Mouse (Mus musculus): ENCODE data around the gene Lrrc8a. TPM values are rescaled to one million over a fixed set of nuclear protein-coding genes. Genes with fewer than 3 reads are reported as not detected.

Gene Lrrc8a
- polyA plus RNA-seq (2015; fragmentation: Nextera tagmentation; extraction: Ambion mirVana), result 55.4 and 57.8 TPM in 2 replicates

- Histone ChIP-seq H3K9ac (ENCODE audit: low read depth, low read length) (peak within 1 kb of the TSS; percentile 87), H3K36me3 (ENCODE audit: control insufficient read depth, insufficient read depth, low read length) (no peaks in the 10 kb centered on the region), H3K27me3 (ENCODE audit: control insufficient read depth, insufficient read depth, low read depth, low read length) (no peaks in the 10 kb centered on the region), H3K4me2 (ENCODE audit: low read length) (peak within 1 kb of the TSS; percentile 95), H3K4me3 (ENCODE audit: low read depth, low read length) (peak within 1 kb of the TSS; percentile 60), H3K9me3 (replicated peaks; ENCODE audit: control insufficient read depth, low read length, poor library complexity, severe bottlenecking) (no peaks in the 10 kb centered on the region), H3K27ac (ENCODE audit: low read length) (peak within 1 kb of the TSS; percentile 89), H3K4me1 (ENCODE audit: control insufficient read depth, insufficient read depth, low read length) (peaks cover 20% of the 10 kb centered on the region)
- under 1% methylated on average over 61 of the region's 67 CpGs for WGBS
- ATAC-seq, result peak; percentile 98
These were observed at the start of gene Lrrc8a for GRCm38 (mm10) chr2:30237199-30237880. Gene Lrrc8a (plus strand): TSS chr2:30237715.

DNA sequence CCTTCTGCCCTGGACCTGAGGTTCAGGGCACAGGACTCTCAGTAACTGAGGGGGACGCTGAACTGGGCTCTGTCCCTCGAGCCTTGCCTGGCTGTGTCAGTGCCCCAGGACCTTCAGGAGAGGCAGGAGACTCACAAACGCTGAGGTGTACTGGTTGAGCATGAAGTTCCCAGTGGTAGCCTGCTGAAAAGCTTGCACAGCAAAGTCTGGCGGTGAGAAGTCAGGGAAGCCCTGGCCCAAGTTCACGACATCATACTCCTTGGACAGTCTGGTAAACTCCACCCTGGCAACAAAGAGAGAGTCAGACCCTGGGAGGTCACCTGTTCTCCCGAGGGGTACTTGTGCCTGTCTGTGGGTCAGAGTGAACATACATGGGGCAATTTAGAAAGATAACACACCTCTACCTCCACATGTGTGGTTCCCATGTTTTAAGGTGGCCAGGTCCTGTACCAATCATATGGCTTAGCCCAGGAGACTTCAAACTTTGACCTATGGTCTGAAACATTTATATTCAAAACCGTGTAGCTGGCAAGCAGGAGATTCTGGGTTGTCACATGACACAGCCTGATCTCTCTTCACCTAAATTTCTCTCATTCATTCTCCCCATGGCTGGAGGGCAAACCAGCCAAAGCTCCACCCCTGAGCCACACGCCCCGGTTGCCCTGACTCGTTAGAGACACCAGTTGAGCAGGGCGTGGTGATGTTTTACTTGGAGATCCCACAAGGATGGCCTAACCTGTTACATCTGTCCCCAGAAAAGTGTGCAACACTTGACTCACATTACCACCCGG is 45.5 kb upstream of the Lrrc8a start:
- WGBS, result 89% methylated on average over 12 of the region's 12 CpGs
- no peaks in the 10 kb centered on the region for H3K4me1 ChIP-seq (ENCODE audit: control insufficient read depth, insufficient read depth, low read length)

GRCm38 (mm10) chr2:30194656-30195055 is 42.9 kb upstream of the Lrrc8a start:
- Histone ChIP-seq H3K9me3 (replicated peaks; ENCODE audit: control insufficient read depth, low read length, poor library complexity, severe bottlenecking) (no peaks in the 10 kb centered on the region), H3K36me3 (ENCODE audit: control insufficient read depth, insufficient read depth, low read length) (no peaks in the 10 kb centered on the region), H3K4me3 (ENCODE audit: low read depth, low read length) (no peak overlapping the region), H3K27ac (ENCODE audit: low read length) (no peak overlapping the region), H3K4me2 (ENCODE audit: low read length) (no peak overlapping the region), H3K4me1 (ENCODE audit: control insufficient read depth, insufficient read depth, low read length) (no peaks in the 10 kb centered on the region), H3K27me3 (ENCODE audit: control insufficient read depth, insufficient read depth, low read depth, low read length) (no peaks in the 10 kb centered on the region), H3K9ac (ENCODE audit: low read depth, low read length) (no peak overlapping the region)
- 74% methylated on average over 3 of the region's 3 CpGs for WGBS
- no peak for ATAC-seq

More for the DNA sequence above, 45.5 kb upstream of the Lrrc8a start:
- H3K36me3 ChIP-seq (ENCODE audit: control insufficient read depth, insufficient read depth, low read length), result no peaks in the 10 kb centered on the region
- no peak overlapping the region for H3K9ac ChIP-seq (ENCODE audit: low read depth, low read length)
- no peaks in the 10 kb centered on the region for H3K27me3 ChIP-seq (ENCODE audit: control insufficient read depth, insufficient read depth, low read depth, low read length)
- no peak overlapping the region for H3K4me2 ChIP-seq (ENCODE audit: low read length)
- H3K27ac ChIP-seq (ENCODE audit: low read length), result no peak overlapping the region
- ATAC-seq, result no peak
- H3K9me3 ChIP-seq (replicated peaks; ENCODE audit: control insufficient read depth, low read length, poor library complexity, severe bottlenecking), result no peaks in the 10 kb centered on the region
- no peak overlapping the region for H3K4me3 ChIP-seq (ENCODE audit: low read depth, low read length)

GRCm38 (mm10) chr2:30198021-30198420 is 39.5 kb upstream of the Lrrc8a start:
- no peak for ATAC-seq
- Histone ChIP-seq H3K4me1 (ENCODE audit: control insufficient read depth, insufficient read depth, low read length) (no peaks in the 10 kb centered on the region), H3K4me2 (ENCODE audit: low read length) (no peak overlapping the region), H3K9me3 (replicated peaks; ENCODE audit: control insufficient read depth, low read length, poor library complexity, severe bottlenecking) (no peaks in the 10 kb centered on the region), H3K27me3 (ENCODE audit: control insufficient read depth, insufficient read depth, low read depth, low read length) (no peaks in the 10 kb centered on the region), H3K4me3 (ENCODE audit: low read depth, low read length) (no peak overlapping the region), H3K36me3 (ENCODE audit: control insufficient read depth, insufficient read depth, low read length) (no peaks in the 10 kb centered on the region), H3K9ac (ENCODE audit: low read depth, low read length) (no peak overlapping the region), H3K27ac (ENCODE audit: low read length) (no peak overlapping the region)
- WGBS, result 59% methylated on average over 4 of the region's 4 CpGs

GRCm38 (mm10) chr2:30199984-30200383 is 37.5 kb upstream of the Lrrc8a start:
- Histone ChIP-seq H3K4me2 (ENCODE audit: low read length) (no peak overlapping the region), H3K9ac (ENCODE audit: low read depth, low read length) (no peak overlapping the region), H3K9me3 (replicated peaks; ENCODE audit: control insufficient read depth, low read length, poor library complexity, severe bottlenecking) (no peaks in the 10 kb centered on the region), H3K27me3 (ENCODE audit: control insufficient read depth, insufficient read depth, low read depth, low read length) (no peaks in the 10 kb centered on the region), H3K4me3 (ENCODE audit: low read depth, low read length) (no peak overlapping the region), H3K27ac (ENCODE audit: low read length) (no peak overlapping the region), H3K4me1 (ENCODE audit: control insufficient read depth, insufficient read depth, low read length) (peaks cover 6% of the 10 kb centered on the region), H3K36me3 (ENCODE audit: control insufficient read depth, insufficient read depth, low read length) (no peaks in the 10 kb centered on the region)
- WGBS, result 71% methylated on average over 1 of the region's 1 CpGs
- no peak for ATAC-seq

DNA sequence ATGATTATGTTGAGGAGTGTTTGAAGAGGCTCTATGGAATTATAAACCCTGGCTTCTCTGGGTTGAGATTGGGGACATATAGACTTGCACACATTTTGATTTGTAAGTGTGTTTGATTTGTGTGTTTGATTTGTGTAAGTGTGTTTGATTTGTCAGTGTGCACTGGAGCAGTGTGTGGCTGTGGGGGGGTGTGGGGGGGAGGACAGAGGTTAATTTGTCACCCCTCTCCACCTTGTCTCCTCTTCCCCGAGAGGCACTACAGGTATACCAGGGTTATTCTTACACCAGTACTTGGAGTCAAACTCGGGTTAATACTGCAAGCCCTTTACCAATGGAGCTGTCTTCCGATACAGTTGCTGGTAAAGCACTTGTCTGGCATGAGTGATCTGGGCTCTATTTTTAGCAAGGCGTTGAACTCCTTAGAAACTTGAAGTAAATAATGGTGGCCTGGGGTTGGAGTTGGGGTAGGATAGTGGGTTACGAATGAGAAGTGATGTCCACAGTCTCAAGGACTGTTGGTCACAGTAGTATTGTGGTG is 37.1 kb upstream of the Lrrc8a start:
- H3K36me3 ChIP-seq (ENCODE audit: control insufficient read depth, insufficient read depth, low read length), result no peaks in the 10 kb centered on the region
- 89% methylated on average over 5 of the region's 5 CpGs for WGBS
- no peaks in the 10 kb centered on the region for H3K9me3 ChIP-seq (replicated peaks; ENCODE audit: control insufficient read depth, low read length, poor library complexity, severe bottlenecking)
- no peaks in the 10 kb centered on the region for H3K27me3 ChIP-seq (ENCODE audit: control insufficient read depth, insufficient read depth, low read depth, low read length)
- H3K27ac ChIP-seq (ENCODE audit: low read length), result no peak overlapping the region
- H3K4me3 ChIP-seq (ENCODE audit: low read depth, low read length), result no peak overlapping the region
- peaks cover 6% of the 10 kb centered on the region for H3K4me1 ChIP-seq (ENCODE audit: control insufficient read depth, insufficient read depth, low read length)
- H3K9ac ChIP-seq (ENCODE audit: low read depth, low read length), result no peak overlapping the region
- no peak overlapping the region for H3K4me2 ChIP-seq (ENCODE audit: low read length)
- no peak for ATAC-seq

DNA sequence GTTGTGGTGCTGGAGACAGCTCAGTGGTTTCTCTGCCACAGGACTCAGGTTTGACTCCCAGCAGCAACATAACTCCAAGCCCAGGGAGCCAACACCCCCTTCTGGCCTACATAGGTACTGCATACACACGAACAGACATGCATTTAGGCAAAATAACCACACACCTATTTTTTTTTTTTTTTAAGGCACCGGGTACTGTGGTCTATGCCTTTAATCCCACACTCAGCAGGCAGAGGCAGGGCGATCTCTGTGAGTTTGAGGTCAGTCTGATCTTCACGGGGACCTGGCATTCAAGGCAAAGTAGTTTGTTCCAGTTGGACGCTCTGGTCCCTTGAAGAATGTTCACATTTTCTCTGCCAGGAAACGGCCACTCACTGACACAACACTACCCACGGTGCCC is 34.1 kb upstream of the Lrrc8a start:
- H3K4me2 ChIP-seq (ENCODE audit: low read length), result no peak overlapping the region
- no peaks in the 10 kb centered on the region for H3K27me3 ChIP-seq (ENCODE audit: control insufficient read depth, insufficient read depth, low read depth, low read length)
- H3K27ac ChIP-seq (ENCODE audit: low read length), result no peak overlapping the region
- no peaks in the 10 kb centered on the region for H3K9me3 ChIP-seq (replicated peaks; ENCODE audit: control insufficient read depth, low read length, poor library complexity, severe bottlenecking)
- 80% methylated on average over 7 of the region's 7 CpGs for WGBS
- H3K36me3 ChIP-seq (ENCODE audit: control insufficient read depth, insufficient read depth, low read length), result no peaks in the 10 kb centered on the region
- H3K9ac ChIP-seq (ENCODE audit: low read depth, low read length), result no peak overlapping the region
- peaks cover 14% of the 10 kb centered on the region for H3K4me1 ChIP-seq (ENCODE audit: control insufficient read depth, insufficient read depth, low read length)
- no peak for ATAC-seq
- H3K4me3 ChIP-seq (ENCODE audit: low read depth, low read length), result no peak overlapping the region

GRCm38 (mm10) chr2:30205255-30205628 is 32.3 kb upstream of the Lrrc8a start:
- H3K9me3 ChIP-seq (replicated peaks; ENCODE audit: control insufficient read depth, low read length, poor library complexity, severe bottlenecking), result no peaks in the 10 kb centered on the region
- ATAC-seq, result peak; percentile 57
- WGBS, result under 1% methylated on average over 13 of the region's 13 CpGs

More at GRCm38 (mm10) chr2:30205255-30205628, 32.3 kb upstream of the Lrrc8a start:
- Histone ChIP-seq H3K4me2 (ENCODE audit: low read length) (peak overlapping the region; percentile 79), H3K9ac (ENCODE audit: low read depth, low read length) (peak overlapping the region; percentile 74), H3K27ac (ENCODE audit: low read length) (peak overlapping the region; percentile 83), H3K4me3 (ENCODE audit: low read depth, low read length) (peak overlapping the region; percentile 79), H3K27me3 (ENCODE audit: control insufficient read depth, insufficient read depth, low read depth, low read length) (no peaks in the 10 kb centered on the region), H3K36me3 (ENCODE audit: control insufficient read depth, insufficient read depth, low read length) (no peaks in the 10 kb centered on the region), H3K4me1 (ENCODE audit: control insufficient read depth, insufficient read depth, low read length) (peaks cover 14% of the 10 kb centered on the region)

Measured in midbrain, embryonic 16.5 days (tissue).